Comparison of ENCODE assay signal across 23 mouse cellular contexts in the genomic region with DNA sequence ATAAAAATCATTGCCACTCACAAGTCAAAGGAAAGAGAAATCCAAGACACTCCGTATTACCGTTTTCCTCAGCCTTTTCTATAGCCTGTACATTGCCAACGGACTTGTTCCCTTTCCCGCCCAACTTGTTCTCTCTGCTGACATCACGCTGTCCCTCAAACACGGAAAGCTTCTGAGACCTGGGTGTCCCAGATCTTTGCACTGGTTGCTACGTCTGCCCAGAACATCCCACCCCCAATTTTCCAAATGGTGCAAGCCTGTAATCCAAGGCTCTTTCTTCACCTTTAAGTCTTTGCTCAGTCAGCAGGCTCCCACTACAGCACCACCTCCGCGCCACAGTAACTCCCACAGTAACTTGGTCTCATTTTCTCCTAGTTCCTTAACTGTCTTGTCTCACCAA. TPM values are rescaled to one million over a fixed set of nuclear protein-coding genes. Genes with fewer than 3 reads are reported as not detected.
DNase-seq lines count a peak whose midpoint lies in the region; TF ChIP-seq lines count a peak whose summit lies in the region.
"Had no signal": no experiment of that assay in that cellular context is flagged by ENCODE, and none has a peak within 500 bp of the region (broad histone marks: within the 10 kb centered on the region; RNA-seq: fewer than 3 reads in every experiment).

No protein-coding gene starts in this region.

- TF ChIP-seq POLR2A in bone marrow macrophage, adult 2 months (IDR thresholded peaks at IDR 0.05; ENCODE audit: borderline replicate concordance, low read depth, low read length) = no peak

- peak overlapping the region; percentile 4; the same call in 1 of the 2 replicates for H3K27ac ChIP-seq in gastrocnemius, adult 2 months
- H3K27ac ChIP-seq in bone marrow macrophage, adult 2 months (ENCODE audit: insufficient read depth, low read depth, low read length) = peak overlapping the region; percentile 51
- H3K27ac ChIP-seq: embryonic facial prominence, embryonic 15.5 days; forebrain, embryonic 10.5 days; hindbrain, embryonic 15.5 days had no signal

- H3K4me3 ChIP-seq in gastrocnemius, adult 2 months = no peak overlapping the region
- H3K4me3 ChIP-seq in bone marrow macrophage, adult 2 months (ENCODE audit: insufficient read depth, low read length) = no peak overlapping the region
- H3K4me3 ChIP-seq: embryonic facial prominence, embryonic 15.5 days; erythroblast, embryonic 14.5 days; forebrain, embryonic 10.5 days; heart, embryonic 13.5 days; hindbrain, embryonic 15.5 days had no signal

- no peak for TF ChIP-seq CTCF in gastrocnemius, adult 2 months (IDR thresholded peaks at IDR 0.05)
- no peak for TF ChIP-seq CTCF in bone marrow macrophage, adult 2 months (IDR thresholded peaks at IDR 0.05; ENCODE audit: low read depth, low read length)

- H3K4me1 ChIP-seq in bone marrow macrophage, adult 2 months (ENCODE audit: control insufficient read depth, insufficient read depth, low read length) = peaks cover 44% of the 10 kb centered on the region

- DNase-seq in gastrocnemius, adult 2 months = no peak
- DNase-seq in gastrocnemius, postnatal 14 days = no peak
- DNase-seq in left cerebral cortex, postnatal 36 days (ENCODE audit: low spot score in 2 of 2) = peak; percentile 18 to 24
- DNase-seq in left cerebral cortex, postnatal 4 days = no peak
- no peak for DNase-seq in heart, adult 9 months (ENCODE audit: low spot score in 2 of 2)
- no peak for DNase-seq in testis, postnatal 10 days (ENCODE audit: low spot score)
- DNase-seq: adrenal gland, postnatal 10 days; cerebellum, adult 11 months; cerebellum, adult 8-10 months; cerebellum, postnatal 14 days; embryo, embryonic 11 days; heart, postnatal 36 days had no signal

- intact Hi-C loops in gastrocnemius, adult 2 months (cut with DNase I) = no loop called here
- intact Hi-C loops in gastrocnemius, postnatal 14 days (cut with DNase I; ENCODE audit: low total_unique reads) = no loop called here
- intact Hi-C loops in left cerebral cortex, postnatal 36 days (cut with DNase I) = no loop called here
- intact Hi-C loops in left cerebral cortex, postnatal 4 days (cut with DNase I) = no loop called here

RNA-seq across cellular contexts. Expression of gene Myog, which starts 15.2 kb away (rescaled TPM):
- total RNA-seq in gastrocnemius, adult 2 months (2021) = 10 to 100 TPM; 11.6 to 34.5 TPM
- total RNA-seq in gastrocnemius, postnatal 14 days (2021) = 10 to 100 TPM; 67.9 to 75.3 TPM
- not detected for total RNA-seq in left cerebral cortex, postnatal 36 days (2021)
- not detected for total RNA-seq in left cerebral cortex, postnatal 4 days (2021)
- not detected in 2 replicates for polyA plus RNA-seq in bone marrow macrophage, adult 2 months (2012; ENCODE audit: insufficient read depth, insufficient read length, missing spikeins)
- total RNA-seq: common myeloid progenitor, adult 5-6 weeks; granulocyte monocyte progenitor cell, adult 5-6 weeks; heart, adult 8-10 months; heart, postnatal 36 days; MEL had no signal
- polyA plus RNA-seq: erythroblast, embryonic 14.5 days; forebrain, embryonic 10.5 days; forebrain, embryonic 14.5 days; hindbrain, embryonic 15.5 days had no signal

RNA-seq across cellular contexts. Expression of gene Ppfia4, which starts 27.8 kb away (rescaled TPM):
- total RNA-seq in gastrocnemius, adult 2 months (2021) = under 1 TPM; 0.42 to 0.46 TPM
- total RNA-seq in gastrocnemius, postnatal 14 days (2021) = 1 to 10 TPM; 4.3 to 6.7 TPM
- total RNA-seq in left cerebral cortex, postnatal 36 days (2021) = 10 to 100 TPM; 48.4 to 49.5 TPM
- 10 to 100 TPM; 62.6 to 72.1 TPM for total RNA-seq in left cerebral cortex, postnatal 4 days (2021)
- polyA plus RNA-seq in bone marrow macrophage, adult 2 months (2012; ENCODE audit: insufficient read depth, insufficient read length, missing spikeins) = 28.4 and 32.9 TPM in 2 replicates
- total RNA-seq: MEL had no signal

RNA-seq across cellular contexts. Expression of gene Tmem183a, which starts 56.8 kb away (rescaled TPM):
- total RNA-seq in gastrocnemius, adult 2 months (2021) = 10 to 100 TPM; 12.3 to 12.4 TPM
- total RNA-seq in gastrocnemius, postnatal 14 days (2021) = 10 to 100 TPM; 13.8 to 19.5 TPM
- 10 to 100 TPM; 80.1 to 87.0 TPM for total RNA-seq in left cerebral cortex, postnatal 36 days (2021)
- 100 to 1,000 TPM; 110 to 122 TPM for total RNA-seq in left cerebral cortex, postnatal 4 days (2021)
- polyA plus RNA-seq in bone marrow macrophage, adult 2 months (2012; ENCODE audit: insufficient read depth, insufficient read length, missing spikeins) = 36.6 and 39.4 TPM in 2 replicates

Comparison
In these comparisons a context has a peak if more than half of its experiments do, and no peak if none do; other contexts are left out.
1. DNase-seq: peak in left cerebral cortex, postnatal 36 days (2 of 2); none in gastrocnemius, adult 2 months (single experiment), gastrocnemius, postnatal 14 days (single experiment), left cerebral cortex, postnatal 4 days (single experiment), heart, adult 9 months (0 of 2) and testis, postnatal 10 days (single experiment).
2. RNA of gene Myog, which starts 15.2 kb away (total RNA-seq): 67.9 to 75.3 TPM in gastrocnemius, postnatal 14 days and 11.6 to 34.5 TPM in gastrocnemius, adult 2 months; not detected in left cerebral cortex, postnatal 4 days and not detected in left cerebral cortex, postnatal 36 days; every median in the first group is over 10 times any median in the second.
3. RNA of gene Ppfia4, which starts 27.8 kb away (total RNA-seq): 62.6 to 72.1 TPM in left cerebral cortex, postnatal 4 days and 48.4 to 49.5 TPM in left cerebral cortex, postnatal 36 days; 4.3 to 6.7 TPM in gastrocnemius, postnatal 14 days and 0.42 to 0.46 TPM in gastrocnemius, adult 2 months; every median in the first group is over 4 times any median in the second.